Mouse (Mus musculus): ENCODE data around the gene Ftl1.

GRCm38 (mm10) chr7:45463987-45464778 lies 4.5 kb upstream of the Ftl1 start:
- TF ChIP-seq MAFK (IDR thresholded peaks at IDR 0.05; ENCODE audit: insufficient read depth, low read depth, low read length) (no peak), HCFC1 (IDR thresholded peaks at IDR 0.05; ENCODE audit: borderline replicate concordance, insufficient read depth, low read length) (no peak), CHD2 (IDR thresholded peaks at IDR 0.05; ENCODE audit: low read depth, low read length) (no peak)
